Mouse (Mus musculus): Measurements from ENCODE around the gene Mrgprd. TPM values are rescaled to one million over a fixed set of nuclear protein-coding genes. Genes with fewer than 3 reads are reported as not detected.

Mrgprd gene
- polyA plus RNA-seq, 1 experiment from 2014 or later, result not detected

DNA sequence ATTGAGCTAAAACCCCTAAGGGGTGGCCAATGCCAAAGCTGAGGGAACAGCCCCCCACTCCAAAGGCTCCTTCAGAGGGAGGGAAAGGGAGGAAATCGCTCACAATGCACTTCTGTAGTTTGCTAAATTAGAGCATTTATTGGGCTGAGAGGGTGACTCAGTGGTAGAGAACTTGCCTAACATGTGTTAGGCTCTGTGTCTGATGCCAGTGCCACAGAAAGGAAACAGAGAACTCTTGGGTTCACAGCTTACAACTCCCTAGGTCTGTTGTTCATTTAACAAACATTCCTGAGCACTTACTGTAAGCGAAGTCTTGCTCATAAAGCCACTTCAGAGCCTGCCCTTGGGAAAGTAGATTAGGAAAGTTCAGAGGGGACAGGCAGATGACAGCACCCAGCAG, 15.3 kb downstream of the Mrgprd start:
- no peaks in the 10 kb centered on the region for H3K27me3 ChIP-seq (replicated peaks; ENCODE audit: control insufficient read depth, insufficient read depth, low read length)
- 27% methylated on average over 2 of the region's 2 CpGs for WGBS
- ATAC-seq (ENCODE audit: low read depth) (no peak), DNase-seq (ENCODE audit: low spot score) (peak; percentile 50)
- H3K4me2 ChIP-seq (ENCODE audit: low read depth, low read length), result no peak overlapping the region
- H3K9me3 ChIP-seq (ENCODE audit: control insufficient read depth, low read length), result no peaks in the 10 kb centered on the region
- H3K4me1 ChIP-seq (ENCODE audit: control insufficient read depth, insufficient read depth, low read length), result peaks cover 25% of the 10 kb centered on the region
- H3K36me3 ChIP-seq (ENCODE audit: control insufficient read depth, insufficient read depth, low read length), result no peaks in the 10 kb centered on the region
- H3K27ac ChIP-seq (replicated peaks; ENCODE audit: low read depth, low read length), result peak overlapping the region; percentile 57; the same call in 1 of the 2 replicates
- no peak overlapping the region for H3K4me3 ChIP-seq (ENCODE audit: low read depth, low read length)
- no peak overlapping the region for H3K9ac ChIP-seq (ENCODE audit: low read depth, low read length)

GRCm38 (mm10) chr7:145330641-145331040, 16.0 kb downstream of the Mrgprd start:
- H3K27me3 ChIP-seq (replicated peaks; ENCODE audit: control insufficient read depth, insufficient read depth, low read length), result no peaks in the 10 kb centered on the region
- H3K4me1 ChIP-seq (ENCODE audit: control insufficient read depth, insufficient read depth, low read length), result peaks cover 25% of the 10 kb centered on the region
- H3K4me2 ChIP-seq (ENCODE audit: low read depth, low read length), result no peak overlapping the region
- H3K9me3 ChIP-seq (ENCODE audit: control insufficient read depth, low read length), result no peaks in the 10 kb centered on the region
- DNase-seq (ENCODE audit: low spot score) (no peak), ATAC-seq (ENCODE audit: low read depth) (no peak)
- 57% methylated on average over 2 of the region's 2 CpGs for WGBS
- H3K9ac ChIP-seq (ENCODE audit: low read depth, low read length), result no peak overlapping the region
- peak overlapping the region; percentile 35; the same call in 1 of the 2 replicates for H3K27ac ChIP-seq (replicated peaks; ENCODE audit: low read depth, low read length)
- H3K4me3 ChIP-seq (ENCODE audit: low read depth, low read length), result no peak overlapping the region
- no peaks in the 10 kb centered on the region for H3K36me3 ChIP-seq (ENCODE audit: control insufficient read depth, insufficient read depth, low read length)

- Histone ChIP-seq H3K36me3 (ENCODE audit: control insufficient read depth, insufficient read depth, low read length) (no peaks in the 10 kb centered on the region), H3K27me3 (replicated peaks; ENCODE audit: control insufficient read depth, insufficient read depth, low read length) (no peaks in the 10 kb centered on the region), H3K4me2 (ENCODE audit: low read depth, low read length) (no peak overlapping the region), H3K9ac (ENCODE audit: low read depth, low read length) (no peak overlapping the region), H3K27ac (replicated peaks; ENCODE audit: low read depth, low read length) (peak overlapping the region; percentile 80), H3K4me1 (ENCODE audit: control insufficient read depth, insufficient read depth, low read length) (peaks cover 25% of the 10 kb centered on the region), H3K4me3 (ENCODE audit: low read depth, low read length) (no peak overlapping the region), H3K9me3 (ENCODE audit: control insufficient read depth, low read length) (no peaks in the 10 kb centered on the region)
- peak; percentile 71 for ATAC-seq (ENCODE audit: low read depth)
- 30% methylated on average over 1 of the region's 1 CpGs for WGBS
- peak; percentile 92 for DNase-seq (ENCODE audit: low spot score)
Observed at GRCm38 (mm10) chr7:145332376-145333041, 17.9 kb downstream of the Mrgprd start.

GRCm38 (mm10) chr7:145333936-145334335, 19.3 kb downstream of the Mrgprd start:
- ATAC-seq (ENCODE audit: low read depth), result no peak
- no peak for DNase-seq (ENCODE audit: low spot score)
- no peaks in the 10 kb centered on the region for H3K36me3 ChIP-seq (ENCODE audit: control insufficient read depth, insufficient read depth, low read length)
- no peak overlapping the region for H3K4me3 ChIP-seq (ENCODE audit: low read depth, low read length)
- peak overlapping the region; percentile 31; the same call in 1 of the 2 replicates for H3K27ac ChIP-seq (replicated peaks; ENCODE audit: low read depth, low read length)
- H3K4me2 ChIP-seq (ENCODE audit: low read depth, low read length), result no peak overlapping the region
- H3K9ac ChIP-seq (ENCODE audit: low read depth, low read length), result no peak overlapping the region
- no peaks in the 10 kb centered on the region for H3K9me3 ChIP-seq (ENCODE audit: control insufficient read depth, low read length)
- peaks cover 25% of the 10 kb centered on the region for H3K4me1 ChIP-seq (ENCODE audit: control insufficient read depth, insufficient read depth, low read length)
- no peaks in the 10 kb centered on the region for H3K27me3 ChIP-seq (replicated peaks; ENCODE audit: control insufficient read depth, insufficient read depth, low read length)
- 74% methylated on average over 6 of the region's 6 CpGs for WGBS

DNA sequence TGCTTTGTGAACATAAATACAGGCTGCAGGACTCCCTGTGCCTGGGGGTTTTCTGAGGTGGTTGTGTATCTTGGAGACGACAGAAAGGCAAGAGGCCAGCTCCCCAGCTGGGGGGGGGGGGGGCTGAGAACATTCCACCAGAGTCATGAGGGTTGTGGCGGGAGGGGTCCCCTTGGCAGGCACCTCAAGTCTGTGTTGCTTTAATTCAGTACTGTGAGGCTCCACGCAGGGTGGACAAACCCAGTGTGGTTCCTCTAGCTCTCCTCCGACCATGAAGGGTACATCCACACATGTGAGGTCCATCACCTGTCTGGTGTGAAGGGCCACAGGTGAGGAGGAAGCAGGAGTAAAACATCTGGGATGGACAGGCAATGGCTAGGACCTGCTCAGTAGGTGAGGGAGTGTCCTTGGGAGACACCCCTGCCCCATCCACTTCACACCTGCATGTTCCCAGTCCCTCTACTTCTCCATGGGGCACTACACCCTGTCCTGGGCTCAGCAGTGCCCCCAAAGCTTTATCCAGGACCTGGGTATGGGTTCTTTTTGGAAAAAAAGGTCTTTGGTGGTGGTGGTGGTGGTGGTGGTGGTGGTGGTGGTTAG, 19.9 kb downstream of the Mrgprd start:
- WGBS, result 24% methylated on average over 4 of the region's 4 CpGs

GRCm38 (mm10) chr7:145335199-145335598, 20.6 kb downstream of the Mrgprd start:
- peaks cover 21% of the 10 kb centered on the region; the same call in 1 of the 2 replicates for H3K4me1 ChIP-seq (ENCODE audit: control insufficient read depth, insufficient read depth, low read length)
- no peak overlapping the region for H3K4me3 ChIP-seq (ENCODE audit: low read depth, low read length)
- H3K27me3 ChIP-seq (replicated peaks; ENCODE audit: control insufficient read depth, insufficient read depth, low read length), result no peaks in the 10 kb centered on the region
- DNase-seq (ENCODE audit: low spot score) (no peak), ATAC-seq (ENCODE audit: low read depth) (no peak)
- H3K36me3 ChIP-seq (ENCODE audit: control insufficient read depth, insufficient read depth, low read length), result no peaks in the 10 kb centered on the region
- H3K27ac ChIP-seq (replicated peaks; ENCODE audit: low read depth, low read length), result no peak overlapping the region
- no peak overlapping the region for H3K4me2 ChIP-seq (ENCODE audit: low read depth, low read length)
- no peaks in the 10 kb centered on the region for H3K9me3 ChIP-seq (ENCODE audit: control insufficient read depth, low read length)
- no peak overlapping the region for H3K9ac ChIP-seq (ENCODE audit: low read depth, low read length)

More for the DNA sequence above, 19.9 kb downstream of the Mrgprd start:
- Histone ChIP-seq H3K4me1 (ENCODE audit: control insufficient read depth, insufficient read depth, low read length) (peaks cover 22% of the 10 kb centered on the region; the same call in 1 of the 2 replicates), H3K9ac (ENCODE audit: low read depth, low read length) (no peak overlapping the region), H3K9me3 (ENCODE audit: control insufficient read depth, low read length) (no peaks in the 10 kb centered on the region), H3K27ac (replicated peaks; ENCODE audit: low read depth, low read length) (peak overlapping the region; percentile 59; the same call in 1 of the 2 replicates), H3K4me3 (ENCODE audit: low read depth, low read length) (no peak overlapping the region), H3K27me3 (replicated peaks; ENCODE audit: control insufficient read depth, insufficient read depth, low read length) (no peaks in the 10 kb centered on the region), H3K4me2 (ENCODE audit: low read depth, low read length) (no peak overlapping the region), H3K36me3 (ENCODE audit: control insufficient read depth, insufficient read depth, low read length) (no peaks in the 10 kb centered on the region)
- DNase-seq (ENCODE audit: low spot score) (peak; percentile 79), ATAC-seq (ENCODE audit: low read depth) (no peak; the same call in 1 of the 2 replicates)

- Histone ChIP-seq H3K4me1 (ENCODE audit: control insufficient read depth, insufficient read depth, low read length) (peaks cover 17% of the 10 kb centered on the region; the same call in 1 of the 2 replicates), H3K9ac (ENCODE audit: low read depth, low read length) (no peak overlapping the region), H3K4me3 (ENCODE audit: low read depth, low read length) (no peak overlapping the region), H3K27me3 (replicated peaks; ENCODE audit: control insufficient read depth, insufficient read depth, low read length) (no peaks in the 10 kb centered on the region), H3K27ac (replicated peaks; ENCODE audit: low read depth, low read length) (no peak overlapping the region), H3K9me3 (ENCODE audit: control insufficient read depth, low read length) (no peaks in the 10 kb centered on the region), H3K36me3 (ENCODE audit: control insufficient read depth, insufficient read depth, low read length) (no peaks in the 10 kb centered on the region), H3K4me2 (ENCODE audit: low read depth, low read length) (no peak overlapping the region)
- WGBS, result 89% methylated on average over 3 of the region's 3 CpGs
- ATAC-seq (ENCODE audit: low read depth) (no peak), DNase-seq (ENCODE audit: low spot score) (no peak)
Observed at GRCm38 (mm10) chr7:145335616-145336332, 21.1 kb downstream of the Mrgprd start.

- ATAC-seq (ENCODE audit: low read depth), result no peak
- Histone ChIP-seq H3K4me3 (ENCODE audit: low read depth, low read length) (no peak overlapping the region), H3K27ac (replicated peaks; ENCODE audit: low read depth, low read length) (no peak overlapping the region), H3K4me2 (ENCODE audit: low read depth, low read length) (no peak overlapping the region), H3K9me3 (ENCODE audit: control insufficient read depth, low read length) (no peaks in the 10 kb centered on the region), H3K9ac (ENCODE audit: low read depth, low read length) (no peak overlapping the region), H3K4me1 (ENCODE audit: control insufficient read depth, insufficient read depth, low read length) (peaks cover 10% of the 10 kb centered on the region; the same call in 1 of the 2 replicates), H3K36me3 (ENCODE audit: control insufficient read depth, insufficient read depth, low read length) (no peaks in the 10 kb centered on the region), H3K27me3 (replicated peaks; ENCODE audit: control insufficient read depth, insufficient read depth, low read length) (no peaks in the 10 kb centered on the region)
- no peak for DNase-seq (ENCODE audit: low spot score)
- WGBS, result 77% methylated on average over 2 of the region's 2 CpGs
Observed at GRCm38 (mm10) chr7:145337889-145338288, 23.3 kb downstream of the Mrgprd start.
